Mouse (Mus musculus): ENCODE results near the gene Rasl10a. TPM values are rescaled to one million over a fixed set of nuclear protein-coding genes. Genes with fewer than 3 reads are reported as not detected.

The Rasl10a gene
- 2.9 TPM in 2 replicates for polyA plus RNA-seq (2015; fragmentation: Nextera tagmentation; extraction: Ambion mirVana)

DNA sequence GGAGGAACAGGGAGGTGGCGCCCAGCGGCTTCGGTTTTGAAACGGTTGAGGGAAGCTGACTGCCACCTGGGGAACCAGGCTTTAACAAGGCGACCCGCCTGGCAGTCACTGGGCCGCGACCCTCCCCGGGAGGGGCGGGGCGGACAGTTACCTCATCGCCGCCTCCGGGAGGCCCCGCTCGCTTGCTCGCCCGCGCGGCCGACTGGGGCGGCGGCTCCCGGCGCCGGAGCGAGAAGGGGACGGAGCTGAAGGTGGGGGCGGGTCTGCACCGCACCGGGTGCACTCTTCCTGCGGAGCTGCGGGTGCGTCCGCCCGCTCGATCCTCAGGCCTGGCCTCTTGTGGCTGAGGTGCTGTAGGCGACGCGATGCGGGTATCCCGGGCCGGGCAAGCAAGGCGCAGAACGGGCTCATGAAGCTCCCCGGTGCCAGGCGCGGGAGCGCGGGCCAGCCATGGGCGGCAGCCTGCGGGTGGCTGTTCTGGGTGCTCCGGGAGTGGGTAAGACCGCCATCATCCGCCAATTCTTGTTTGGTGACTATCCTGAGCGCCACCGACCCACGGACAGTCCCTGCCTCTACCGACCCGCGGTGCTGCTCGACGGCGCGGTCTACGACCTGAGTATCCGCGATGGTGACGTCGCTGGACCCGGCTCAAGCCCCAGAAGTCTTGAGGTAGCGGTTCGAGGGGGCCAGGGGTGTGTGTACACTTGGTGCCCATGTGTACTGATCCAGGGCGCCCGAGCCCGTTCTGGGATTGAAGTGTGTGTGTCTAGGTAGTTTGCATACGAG, at the start of gene Rasl10a:
Gene Rasl10a (plus strand): TSS at position 273 of the 786 bp plus-strand sequence.

GRCm38 (mm10) chr11:5065056-5065821, 7.3 kb downstream of the Rasl10a start, which contains the start of gene Gas2l1:
TSS of gene Gas2l1 (minus strand) at chr11:5065327.

DNA sequence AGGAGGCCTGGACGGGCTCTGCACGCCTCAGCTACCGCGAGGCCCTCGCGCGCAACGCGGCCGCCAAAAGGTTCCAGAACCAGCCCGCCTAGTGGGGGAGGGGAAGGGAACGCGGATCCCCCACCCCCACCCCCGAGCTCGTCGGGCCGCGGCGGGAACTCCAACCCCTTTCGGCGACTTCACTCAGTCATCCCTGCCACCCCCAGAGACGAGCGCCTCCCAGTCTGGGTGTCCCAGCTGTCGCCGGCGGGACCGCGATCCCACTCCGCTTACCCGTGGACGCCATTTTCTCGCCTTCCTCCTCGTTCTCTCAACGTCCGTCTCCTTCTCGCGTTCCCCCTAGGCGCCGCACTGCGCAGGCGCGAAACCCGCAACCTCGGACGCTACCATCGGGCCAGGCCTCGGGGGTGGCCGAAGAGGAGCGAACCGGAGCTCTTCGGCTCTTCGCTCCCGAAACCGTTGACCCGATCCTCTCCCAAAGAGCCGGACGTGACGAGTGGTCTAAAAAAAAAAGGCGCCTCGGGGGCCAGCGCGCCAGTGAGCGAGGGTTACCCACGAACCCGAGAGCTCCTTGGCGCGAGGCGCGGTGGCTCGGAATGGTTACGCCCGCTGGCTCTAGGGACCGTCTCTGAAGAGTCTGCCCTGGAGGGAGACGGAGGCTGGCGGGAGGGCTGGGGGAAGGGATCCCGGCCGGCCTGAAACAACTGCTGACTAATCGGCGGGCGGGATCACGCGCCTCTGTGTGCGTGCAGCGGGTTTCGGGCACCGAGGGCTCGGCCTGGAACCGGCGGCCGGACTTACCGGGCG, 41.0 kb downstream of the Rasl10a start, which contains the start of the genes Rhbdd3 and Ewsr1:
Gene Rhbdd3 (plus strand): TSS at position 191 of the 807 bp plus-strand sequence.
Gene Ewsr1 (minus strand): TSS at position 531 of the 807 bp plus-strand sequence.

Small RNA genes lying within 50 kb of the gene (microRNA-seq; reads per million reads assigned to microRNA genes)
- not detected for gene Gm47296 (ENCODE audit: borderline replicate concordance, insufficient number of aligned reads)

Other genes with a start within 250 kb of the Rasl10a start
- gene Nf2, start 208.6 kb upstream of the Rasl10a start, polyA plus RNA-seq (2015; fragmentation: Nextera tagmentation; extraction: Ambion mirVana), result 25.1 and 28.5 TPM in 2 replicates
- gene Nipsnap1, start 184.2 kb upstream of the Rasl10a start, polyA plus RNA-seq (2015; fragmentation: Nextera tagmentation; extraction: Ambion mirVana), result 36.6 and 43.3 TPM in 2 replicates
- gene Thoc5, start 162.8 kb upstream of the Rasl10a start, polyA plus RNA-seq (2015; fragmentation: Nextera tagmentation; extraction: Ambion mirVana), result 15.3 and 19.4 TPM in 2 replicates
- gene Nefh, start 110.1 kb upstream of the Rasl10a start, polyA plus RNA-seq (2015; fragmentation: Nextera tagmentation; extraction: Ambion mirVana), result 1.9 and 3.8 TPM in 2 replicates
- gene Ap1b1, start 71.3 kb upstream of the Rasl10a start, polyA plus RNA-seq (2015; fragmentation: Nextera tagmentation; extraction: Ambion mirVana), result 33.0 and 48.1 TPM in 2 replicates
- gene Gas2l1, start 7.2 kb downstream of the Rasl10a start, polyA plus RNA-seq (2015; fragmentation: Nextera tagmentation; extraction: Ambion mirVana), result 33.8 and 45.0 TPM in 2 replicates
- gene Rhbdd3, start 40.8 kb downstream of the Rasl10a start, polyA plus RNA-seq (2015; fragmentation: Nextera tagmentation; extraction: Ambion mirVana), result 24.6 and 34.5 TPM in 2 replicates
- gene Ewsr1, start 41.1 kb downstream of the Rasl10a start, polyA plus RNA-seq (2015; fragmentation: Nextera tagmentation; extraction: Ambion mirVana), result 196 and 312 TPM in 2 replicates
- gene Emid1, start 94.1 kb downstream of the Rasl10a start, polyA plus RNA-seq (2015; fragmentation: Nextera tagmentation; extraction: Ambion mirVana), result 6.5 and 19.8 TPM in 2 replicates
- 7.2 and 7.9 TPM in 2 replicates for gene Kremen1, start 203.4 kb downstream of the Rasl10a start, polyA plus RNA-seq (2015; fragmentation: Nextera tagmentation; extraction: Ambion mirVana)